Mouse (Mus musculus) hindbrain, embryonic 12.5 days (tissue): ENCODE measurements around the gene Cyp2j13. TPM values are rescaled to one million over a fixed set of nuclear protein-coding genes. Genes with fewer than 3 reads are reported as not detected.
"Not testable (repeated sequence)": the region's sequence is repeated elsewhere in the genome, so short reads cannot be mapped to it uniquely, and the experiment has no call there.

Experiments used
- ATAC-seq: fragments of 200-750 bp; cut with Nextera tagmentation; 2 replicates; pipeline ENCODE4 v1.8.0; 2017; ENCODE audit warnings: moderate TSS enrichment; ENCODE audit not compliant: low FRiP score
- H3K27ac ChIP-seq: fragments of 300-500 bp; sonication (generic); 2 replicates; pipeline ENCODE4 v1.5.1; 2016; ENCODE audit warnings: mild to moderate bottlenecking
- H3K27me3 ChIP-seq: fragments of 300-500 bp; sonication (generic); 2 replicates; pipeline ENCODE4 v1.6.1; 2016; ENCODE audit warnings: mild to moderate bottlenecking
- H3K36me3 ChIP-seq: fragments of 300-500 bp; sonication (generic); 2 replicates; pipeline ENCODE4 v1.6.1; 2016; ENCODE audit warnings: mild to moderate bottlenecking
- H3K4me1 ChIP-seq: fragments of 300-500 bp; sonication (generic); 2 replicates; pipeline ENCODE4 v1.6.1; 2016
- H3K4me2 ChIP-seq: fragments of 300-500 bp; sonication (generic); replicated peaks from 2 replicates; pipeline ENCODE4 v1.6.1; 2016; ENCODE audit warnings: mild to moderate bottlenecking
- H3K4me3 ChIP-seq: fragments of 300-500 bp; sonication (generic); 2 replicates; pipeline ENCODE4 v1.5.1; 2016; ENCODE audit warnings: mild to moderate bottlenecking
- H3K9ac ChIP-seq: fragments of 300-500 bp; sonication (generic); 2 replicates; pipeline ENCODE4 v1.6.1; 2016; ENCODE audit warnings: mild to moderate bottlenecking, moderate library complexity
- H3K9me3 ChIP-seq: fragments of 300-500 bp; sonication (generic); replicated peaks from 2 replicates; pipeline ENCODE4 v1.6.1; 2016; ENCODE audit warnings: mild to moderate bottlenecking
- WGBS: fragments of 180-500 bp; shearing (Covaris S2); methylation state at CpG from one replicate; pipeline ENCODE4 v1.1.7; 2016; 5-methylcytosine and 5-hydroxymethylcytosine counted together
- polyA plus RNA-seq: library from polyadenylated mRNA; unstranded; fragments of >200 nt; fragmentation: Nextera tagmentation; extraction: Ambion mirVana; gene quantifications from 2 replicates; pipeline ENCODE4 v1.2.1, GENCODE M21; 2016

Cyp2j13 gene
- polyA plus RNA-seq, result 0.14 TPM in 1 of 2 replicates, not detected in the other

DNA sequence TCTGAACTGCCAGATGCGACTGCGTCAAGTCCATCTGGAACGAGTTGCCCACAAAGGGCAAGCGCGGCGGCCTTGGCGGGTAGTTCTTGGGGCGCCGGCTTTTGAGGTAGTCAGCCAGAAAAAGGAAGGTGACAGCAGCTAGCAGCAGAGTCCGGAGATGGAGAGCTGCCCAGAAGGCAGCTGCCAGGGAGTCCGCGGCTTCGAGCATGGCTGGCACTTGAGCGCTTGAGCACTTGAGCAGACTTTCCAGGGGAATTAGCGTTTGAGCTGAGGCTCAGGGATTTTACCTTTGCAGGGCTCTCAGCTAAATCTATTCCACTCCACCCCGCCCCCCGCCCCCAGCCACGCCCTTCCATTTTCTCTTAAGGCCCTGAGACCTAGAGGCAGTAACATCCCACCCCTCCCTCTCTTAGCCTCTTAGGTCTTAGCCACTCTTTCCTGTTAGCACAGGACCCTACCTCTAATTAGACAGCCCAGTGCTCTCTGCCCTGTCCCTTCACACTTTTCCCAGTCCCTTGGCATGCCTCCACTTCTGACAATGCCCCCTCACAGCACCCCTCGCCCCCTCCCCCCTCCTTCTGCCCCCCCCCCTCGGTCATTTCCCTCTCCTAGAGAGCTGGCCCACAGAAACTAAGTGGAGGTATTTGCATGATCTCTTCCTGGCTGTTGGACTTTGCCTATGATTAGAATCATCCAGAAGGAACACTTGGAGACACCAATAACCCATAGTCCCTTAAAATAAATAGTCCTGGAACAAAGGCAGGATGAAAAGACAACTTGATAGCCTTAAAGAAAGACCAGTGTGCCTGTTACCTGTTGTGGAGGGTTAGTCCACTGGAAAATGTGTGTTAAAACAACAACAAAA, at the start of gene Cyp2j13:
Gene Cyp2j13 (minus strand): TSS at position 286 of the 865 bp plus-strand sequence.
- Histone ChIP-seq H3K4me3 (peak within 1 kb of the TSS; percentile 13), H3K27me3 (no peaks in the 10 kb centered on the region), H3K9me3 (no peaks in the 10 kb centered on the region), H3K4me1 (peaks cover 8% of the 10 kb centered on the region; the same call in 1 of the 2 replicates), H3K27ac (no peak within 1 kb of the TSS), H3K9ac (peak within 1 kb of the TSS; percentile 14; the same call in 1 of the 2 replicates), H3K36me3 (no peaks in the 10 kb centered on the region), H3K4me2 (peak within 1 kb of the TSS; percentile 50)
- ATAC-seq, result 0 out of 2 replicates have a peak, but pooled peaks have one; percentile 48
- WGBS, result 11% methylated on average over 20 of the region's 20 CpGs

GRCm38 (mm10) chr4:96096841-96097240, 19.5 kb upstream of the Cyp2j13 start:
- Histone ChIP-seq H3K27ac (no peak overlapping the region), H3K27me3 (no peaks in the 10 kb centered on the region), H3K9ac (no peak overlapping the region), H3K4me2 (no peak overlapping the region), H3K4me1 (no peaks in the 10 kb centered on the region), H3K9me3 (no peaks in the 10 kb centered on the region), H3K36me3 (no peaks in the 10 kb centered on the region), H3K4me3 (no peak overlapping the region)
- no peak for ATAC-seq
- 62% methylated on average over 2 of the region's 2 CpGs for whole genome bisulfite sequencing

- no peaks in the 10 kb centered on the region for H3K4me1 ChIP-seq
- H3K4me2 ChIP-seq, result no peak overlapping the region
- H3K36me3 ChIP-seq, result no peaks in the 10 kb centered on the region
- H3K27ac ChIP-seq, result no peak overlapping the region
- ATAC-seq, result no peak
- no peaks in the 10 kb centered on the region for H3K27me3 ChIP-seq
- no peak overlapping the region for H3K4me3 ChIP-seq
- H3K9me3 ChIP-seq, result no peaks in the 10 kb centered on the region
- H3K9ac ChIP-seq, result no peak overlapping the region
Observed at GRCm38 (mm10) chr4:96091869-96092268, 14.5 kb upstream of the Cyp2j13 start.

- H3K36me3 ChIP-seq, H3K27ac ChIP-seq, H3K9me3 ChIP-seq, H3K9ac ChIP-seq, H3K4me3 ChIP-seq, H3K4me2 ChIP-seq, ATAC-seq, H3K4me1 ChIP-seq, H3K27me3 ChIP-seq: not testable (repeated sequence)
- 49% methylated on average over 6 of the region's 6 CpGs for WGBS
Observed at GRCm38 (mm10) chr4:96089356-96090048, 12.2 kb upstream of the Cyp2j13 start.

DNA sequence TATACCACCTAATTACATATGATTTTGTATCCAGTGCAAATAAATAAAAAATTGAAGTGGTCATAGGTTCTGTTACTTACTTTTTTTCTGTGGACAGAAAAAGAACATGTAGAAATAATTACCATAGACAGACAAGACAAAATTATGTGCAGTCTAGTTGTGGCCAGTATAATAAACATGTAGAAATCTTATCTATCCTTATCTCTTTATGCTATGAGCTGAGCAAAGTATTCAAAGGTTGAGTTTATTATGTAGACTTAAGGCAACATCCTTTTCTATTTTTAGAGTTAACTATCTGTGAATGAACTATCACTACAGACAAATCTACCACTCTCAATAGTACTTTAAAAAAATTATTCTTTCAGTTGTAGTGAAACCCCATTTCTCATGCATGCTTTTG, 962 bp upstream of the Cyp2j13 start:
- no peaks in the 10 kb centered on the region for H3K36me3 ChIP-seq
- no peak overlapping the region for H3K4me3 ChIP-seq
- H3K4me2 ChIP-seq, result no peak overlapping the region
- ATAC-seq, result no peak
- no peak overlapping the region for H3K9ac ChIP-seq
- H3K27me3 ChIP-seq, result no peaks in the 10 kb centered on the region
- no peak overlapping the region for H3K27ac ChIP-seq
- no peaks in the 10 kb centered on the region for H3K9me3 ChIP-seq
- peaks cover 8% of the 10 kb centered on the region; the same call in 1 of the 2 replicates for H3K4me1 ChIP-seq

- ATAC-seq, result no peak
- no peaks in the 10 kb centered on the region for H3K27me3 ChIP-seq
- H3K4me3 ChIP-seq, result no peak overlapping the region
- no peaks in the 10 kb centered on the region for H3K9me3 ChIP-seq
- no peak overlapping the region for H3K27ac ChIP-seq
- H3K9ac ChIP-seq, result no peak overlapping the region
- H3K4me1 ChIP-seq, result no peaks in the 10 kb centered on the region
- WGBS, result 83% methylated on average over 2 of the region's 2 CpGs
- no peak overlapping the region for H3K4me2 ChIP-seq
- no peaks in the 10 kb centered on the region for H3K36me3 ChIP-seq
Observed at GRCm38 (mm10) chr4:96062045-96062444, 15.3 kb downstream of the Cyp2j13 start.

GRCm38 (mm10) chr4:96060106-96060505, 17.2 kb downstream of the Cyp2j13 start:
- Histone ChIP-seq H3K27ac (no peak overlapping the region), H3K36me3 (no peaks in the 10 kb centered on the region), H3K4me3 (no peak overlapping the region), H3K9ac (no peak overlapping the region), H3K9me3 (no peaks in the 10 kb centered on the region), H3K4me1 (no peaks in the 10 kb centered on the region), H3K27me3 (no peaks in the 10 kb centered on the region), H3K4me2 (no peak overlapping the region)
- no peak for ATAC-seq
- 88% methylated on average over 2 of the region's 2 CpGs for WGBS

GRCm38 (mm10) chr4:96028412-96028811, 48.9 kb downstream of the Cyp2j13 start:
- no peak for ATAC-seq
- Histone ChIP-seq H3K9ac (no peak overlapping the region), H3K4me3 (no peak overlapping the region), H3K4me1 (no peaks in the 10 kb centered on the region), H3K27ac (no peak overlapping the region), H3K36me3 (no peaks in the 10 kb centered on the region), H3K27me3 (no peaks in the 10 kb centered on the region), H3K4me2 (no peak overlapping the region), H3K9me3 (no peaks in the 10 kb centered on the region)
- 87% methylated on average over 1 of the region's 1 CpGs for WGBS

DNA sequence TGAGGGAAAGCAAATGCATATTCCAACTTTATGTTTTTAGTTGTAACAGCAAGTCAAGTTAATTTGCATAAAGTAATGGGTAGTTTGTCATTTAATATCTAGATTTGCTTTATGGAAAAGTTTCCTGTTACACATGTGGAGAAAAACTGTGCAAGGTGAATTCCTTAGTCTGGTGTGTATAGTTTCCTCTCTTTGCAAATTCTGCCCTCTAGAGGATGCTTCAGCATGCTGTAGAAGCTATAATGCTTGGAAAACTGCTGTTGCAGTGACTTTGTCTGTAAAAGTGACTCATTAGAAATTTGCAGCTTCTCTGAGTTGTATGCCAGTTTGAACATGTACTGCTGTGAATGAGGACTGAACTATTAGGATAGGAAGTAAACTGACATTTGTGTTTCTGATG, 54.5 kb downstream of the Cyp2j13 start:
- H3K27me3 ChIP-seq, result no peaks in the 10 kb centered on the region
- H3K9me3 ChIP-seq, result no peaks in the 10 kb centered on the region
- no peak overlapping the region for H3K9ac ChIP-seq
- H3K4me3 ChIP-seq, result no peak overlapping the region
- no peak overlapping the region for H3K27ac ChIP-seq
- H3K4me2 ChIP-seq, result no peak overlapping the region
- peaks cover 10% of the 10 kb centered on the region for H3K36me3 ChIP-seq
- no peak for ATAC-seq
- no peaks in the 10 kb centered on the region for H3K4me1 ChIP-seq

DNA sequence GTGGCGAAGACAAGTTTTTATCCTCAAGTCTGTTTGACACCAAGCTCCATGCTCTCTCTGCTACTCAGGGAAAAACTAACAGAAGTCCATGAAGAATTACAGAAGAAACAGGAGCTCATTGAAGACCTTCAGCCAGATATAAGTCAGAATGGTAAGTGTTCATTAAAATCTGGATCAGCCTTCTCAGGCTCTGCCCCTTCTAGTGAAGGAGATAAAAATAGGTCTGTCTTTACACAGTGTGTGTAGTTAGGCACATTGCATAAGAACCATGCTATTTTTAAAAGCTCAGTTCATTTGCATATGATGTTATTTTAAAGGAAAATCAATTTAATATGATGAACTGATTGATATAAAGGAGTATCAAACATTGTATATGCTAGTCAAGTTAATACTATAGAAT, 60.5 kb downstream of the Cyp2j13 start:
- H3K27me3 ChIP-seq, result no peaks in the 10 kb centered on the region
- no peak overlapping the region for H3K9ac ChIP-seq
- ATAC-seq, result no peak
- no peaks in the 10 kb centered on the region for H3K4me1 ChIP-seq
- H3K4me3 ChIP-seq, result no peak overlapping the region
- H3K36me3 ChIP-seq, result peaks cover 11% of the 10 kb centered on the region
- no peak overlapping the region for H3K4me2 ChIP-seq
- no peaks in the 10 kb centered on the region for H3K9me3 ChIP-seq
- WGBS, result 100% methylated on average over 1 of the region's 1 CpGs
- no peak overlapping the region for H3K27ac ChIP-seq

DNA sequence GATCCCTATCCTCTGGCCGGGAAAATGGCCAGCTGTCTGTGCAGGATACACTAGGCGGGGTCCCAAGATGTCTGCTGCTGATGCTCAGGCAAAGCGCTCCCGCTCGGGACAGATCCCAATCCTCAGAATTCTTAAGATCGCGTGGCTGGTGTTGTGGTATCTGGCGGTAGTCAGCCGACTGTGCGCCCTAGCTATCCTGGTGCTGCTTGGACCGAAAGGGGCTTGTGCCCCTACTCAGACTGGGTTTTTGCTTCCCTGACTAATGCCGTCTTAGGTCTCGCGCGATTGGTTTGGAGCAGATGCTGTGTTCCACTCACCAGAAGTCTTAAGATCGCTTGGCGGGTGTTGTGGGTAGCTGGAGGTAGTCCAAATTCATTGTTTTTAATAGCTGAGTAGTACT, 95.1 kb downstream of the Cyp2j13 start:
- H3K9ac ChIP-seq, ATAC-seq, H3K4me1 ChIP-seq, H3K4me3 ChIP-seq, H3K36me3 ChIP-seq, H3K9me3 ChIP-seq, H3K27ac ChIP-seq, H3K4me2 ChIP-seq, H3K27me3 ChIP-seq: not testable (repeated sequence)
- WGBS, result 95% methylated on average over 17 of the region's 17 CpGs
